Mouse (Mus musculus) midbrain, embryonic 12.5 days (tissue): Measurements from ENCODE around the gene Zdhhc21. TPM values are rescaled to one million over a fixed set of nuclear protein-coding genes. Genes with fewer than 3 reads are reported as not detected.
A peak's percentile ranks its signal among the peaks of the same experiment; 100 is the strongest.

Experiments
- ATAC-seq: fragments of 200-750 bp; cut with Nextera tagmentation; 2 replicates; pipeline ENCODE4 v1.8.0; 2017; ENCODE audit warnings: low read depth, moderate TSS enrichment, moderate library complexity; ENCODE audit not compliant: low FRiP score
- H3K27ac ChIP-seq: fragments of 300-500 bp; sonication (generic); replicated peaks from 2 replicates; pipeline ENCODE4 v1.5.1; 2016; ENCODE audit warnings: mild to moderate bottlenecking
- H3K27me3 ChIP-seq: fragments of 300-500 bp; sonication (generic); 2 replicates; pipeline ENCODE4 v1.6.1; 2016; ENCODE audit warnings: mild to moderate bottlenecking
- H3K36me3 ChIP-seq: fragments of 300-500 bp; sonication (generic); 2 replicates; pipeline ENCODE4 v1.6.1; 2016
- H3K4me1 ChIP-seq: fragments of 300-500 bp; sonication (generic); 2 replicates; pipeline ENCODE4 v1.6.1; 2016
- H3K4me2 ChIP-seq: fragments of 300-500 bp; sonication (generic); replicated peaks from 2 replicates; pipeline ENCODE4 v1.6.1; 2016; ENCODE audit warnings: mild to moderate bottlenecking, moderate library complexity
- H3K4me3 ChIP-seq: fragments of 300-500 bp; sonication (generic); 2 replicates; pipeline ENCODE4 v1.5.1; 2016; ENCODE audit warnings: mild to moderate bottlenecking
- H3K9ac ChIP-seq: fragments of 300-500 bp; sonication (generic); replicated peaks from 2 replicates; pipeline ENCODE4 v1.6.1; 2016; ENCODE audit warnings: mild to moderate bottlenecking, moderate library complexity
- H3K9me3 ChIP-seq: fragments of 300-500 bp; sonication (generic); 2 replicates; pipeline ENCODE4 v1.6.1; 2016; ENCODE audit warnings: mild to moderate bottlenecking
- WGBS: fragments of 180-500 bp; shearing (Covaris S2); methylation state at CpG from one replicate; pipeline ENCODE4 v1.1.7; 2016; 5-methylcytosine and 5-hydroxymethylcytosine counted together
- polyA plus RNA-seq: library from polyadenylated mRNA; unstranded; fragments of >200 nt; fragmentation: Nextera tagmentation; extraction: Ambion mirVana; gene quantifications from 2 replicates; pipeline ENCODE4 v1.2.1, GENCODE M21; 2016

The Zdhhc21 gene
- polyA plus RNA-seq, 1 experiment from 2014 or later: 20.5 TPM

DNA sequence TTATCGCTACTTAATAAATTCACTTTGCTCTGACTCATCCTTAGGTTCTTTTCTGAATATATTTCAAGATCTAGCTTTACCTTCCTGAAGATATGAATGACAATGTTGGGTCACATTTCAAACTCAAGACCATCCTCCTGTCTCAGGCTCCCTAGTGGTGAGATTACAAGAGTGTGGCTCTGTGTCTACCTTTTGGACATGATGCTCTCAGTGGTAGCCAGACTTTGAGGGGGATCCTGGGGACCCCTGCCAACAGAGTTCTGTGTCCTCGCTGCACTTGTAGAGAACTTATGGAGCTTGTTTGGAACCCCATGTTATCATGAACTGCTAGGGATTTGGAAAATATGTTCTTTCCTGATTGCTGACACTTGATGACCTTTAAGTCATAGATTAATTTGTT is 1.7 kb upstream of the Zdhhc21 start:
- Histone ChIP-seq H3K36me3 (no peaks in the 10 kb centered on the region), H3K4me3 (no peak overlapping the region), H3K4me2 (no peak overlapping the region), H3K9me3 (no peaks in the 10 kb centered on the region), H3K4me1 (peaks cover 13% of the 10 kb centered on the region), H3K27ac (no peak overlapping the region), H3K27me3 (no peaks in the 10 kb centered on the region), H3K9ac (no peak overlapping the region)
- WGBS: 96% methylated on average over 2 of the region's 2 CpGs
- no peak for ATAC-seq

DNA sequence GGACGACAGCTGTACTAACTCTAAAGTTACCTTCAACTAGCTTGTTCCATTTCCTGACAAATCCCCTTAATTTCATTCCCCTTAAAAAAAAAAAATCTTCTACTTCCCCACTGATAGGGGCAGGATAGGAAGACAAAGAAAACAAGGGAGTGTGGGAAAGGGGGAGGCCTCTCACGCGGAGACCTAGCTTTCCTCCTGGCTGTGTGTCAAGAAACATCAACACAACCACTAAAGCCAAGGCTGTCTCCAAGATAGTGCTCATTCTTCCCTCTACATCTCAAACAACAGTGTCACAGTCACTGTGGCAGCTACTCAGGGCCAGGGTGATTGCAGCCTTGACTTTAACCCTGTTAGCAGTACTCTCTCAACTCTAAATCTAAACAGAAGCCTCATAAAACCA is 808 bp upstream of the Zdhhc21 start:
- no peak for ATAC-seq
- Histone ChIP-seq H3K9ac (no peak overlapping the region), H3K9me3 (no peaks in the 10 kb centered on the region), H3K4me2 (no peak overlapping the region), H3K4me1 (peaks cover 13% of the 10 kb centered on the region), H3K36me3 (no peaks in the 10 kb centered on the region), H3K27me3 (no peaks in the 10 kb centered on the region), H3K4me3 (no peak overlapping the region), H3K27ac (no peak overlapping the region)
- WGBS: 53% methylated on average over 3 of the region's 3 CpGs

DNA sequence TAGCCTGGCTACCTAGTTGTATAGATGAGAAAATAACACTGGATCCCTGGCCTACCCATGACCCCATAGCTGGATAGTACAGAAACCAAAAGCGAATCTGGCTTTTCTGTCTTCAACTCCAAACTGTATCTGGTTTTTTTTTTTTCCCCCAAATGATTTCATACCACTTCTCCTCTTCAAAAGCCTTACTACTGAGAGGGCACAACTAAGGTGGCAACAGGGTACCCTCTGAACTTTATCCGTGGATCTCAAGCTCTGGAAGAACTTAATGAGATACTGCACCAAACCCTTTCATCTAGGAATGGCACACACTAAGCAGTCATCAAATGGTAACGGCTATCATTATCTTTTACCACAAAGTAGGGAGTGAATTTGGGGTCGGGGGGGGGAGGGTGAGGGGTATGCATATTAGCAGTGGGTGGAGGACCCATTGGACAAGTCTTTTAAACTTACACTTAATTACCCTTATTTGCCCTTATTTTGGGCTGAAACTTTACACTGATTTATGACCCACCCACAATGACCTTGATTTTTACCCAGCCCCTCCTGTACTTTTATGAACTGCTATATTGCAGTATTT is 1.2 kb downstream of the Zdhhc21 start:
- H3K9ac ChIP-seq: peak overlapping the region; percentile 88
- H3K9me3 ChIP-seq: no peaks in the 10 kb centered on the region
- H3K4me1 ChIP-seq: peaks cover 13% of the 10 kb centered on the region
- peak overlapping the region; percentile 88 for H3K4me3 ChIP-seq
- peak overlapping the region; percentile 84; the same call in 1 of the 2 replicates for H3K27ac ChIP-seq
- no peaks in the 10 kb centered on the region for H3K27me3 ChIP-seq
- ATAC-seq: no peak
- WGBS: 35% methylated on average over 4 of the region's 4 CpGs
- H3K4me2 ChIP-seq: peak overlapping the region; percentile 76
- no peaks in the 10 kb centered on the region for H3K36me3 ChIP-seq

DNA sequence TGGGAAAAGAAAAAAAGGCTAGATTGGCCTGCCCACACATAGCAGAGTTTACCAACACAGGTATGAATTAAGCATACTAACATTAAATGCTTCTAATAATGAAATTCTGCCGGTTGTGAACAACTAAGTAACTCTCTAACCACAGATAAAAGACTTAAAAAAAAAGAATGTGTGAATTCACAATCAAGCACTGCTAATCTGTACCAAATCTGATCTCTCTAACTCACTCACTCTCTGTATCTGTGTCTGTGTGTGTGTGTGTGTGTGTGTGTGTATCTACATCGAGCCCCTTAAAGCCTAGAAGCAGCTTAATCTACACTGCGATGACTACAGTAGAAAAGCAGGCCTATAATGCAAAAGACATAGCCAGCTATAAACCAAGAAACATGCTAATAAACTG is 2.8 kb downstream of the Zdhhc21 start:
- H3K4me2 ChIP-seq: no peak overlapping the region
- H3K9ac ChIP-seq: no peak overlapping the region
- no peak for ATAC-seq
- WGBS: 87% methylated on average over 3 of the region's 3 CpGs
- no peaks in the 10 kb centered on the region for H3K27me3 ChIP-seq
- H3K27ac ChIP-seq: no peak overlapping the region
- H3K36me3 ChIP-seq: no peaks in the 10 kb centered on the region
- no peaks in the 10 kb centered on the region for H3K9me3 ChIP-seq
- peaks cover 13% of the 10 kb centered on the region for H3K4me1 ChIP-seq
- no peak overlapping the region for H3K4me3 ChIP-seq

DNA sequence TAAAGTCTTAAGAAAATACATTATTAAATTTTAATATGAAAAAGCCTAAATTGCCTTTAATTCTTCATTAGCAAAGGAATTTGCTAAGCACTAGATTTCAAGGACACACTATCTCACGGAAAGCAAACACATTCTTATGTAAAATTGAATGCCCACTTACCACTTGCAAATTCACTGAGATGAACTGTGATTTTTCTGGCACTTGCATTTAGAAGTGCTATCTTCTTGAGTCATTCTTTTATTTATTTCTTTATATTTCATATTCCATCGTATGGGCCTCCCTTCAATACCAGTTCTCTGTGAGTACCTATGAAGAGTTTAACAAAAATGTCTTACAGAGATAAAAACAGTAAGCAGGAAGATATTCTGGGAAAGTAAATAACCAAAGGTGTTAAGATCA is 5.9 kb downstream of the Zdhhc21 start:
- H3K4me1 ChIP-seq: peaks cover 6% of the 10 kb centered on the region
- 84% methylated on average over 2 of the region's 2 CpGs for WGBS
- H3K4me2 ChIP-seq: no peak overlapping the region
- H3K9me3 ChIP-seq: no peaks in the 10 kb centered on the region
- H3K9ac ChIP-seq: no peak overlapping the region
- H3K27me3 ChIP-seq: no peaks in the 10 kb centered on the region
- no peak overlapping the region for H3K27ac ChIP-seq
- no peak for ATAC-seq
- H3K36me3 ChIP-seq: no peaks in the 10 kb centered on the region
- H3K4me3 ChIP-seq: no peak overlapping the region

DNA sequence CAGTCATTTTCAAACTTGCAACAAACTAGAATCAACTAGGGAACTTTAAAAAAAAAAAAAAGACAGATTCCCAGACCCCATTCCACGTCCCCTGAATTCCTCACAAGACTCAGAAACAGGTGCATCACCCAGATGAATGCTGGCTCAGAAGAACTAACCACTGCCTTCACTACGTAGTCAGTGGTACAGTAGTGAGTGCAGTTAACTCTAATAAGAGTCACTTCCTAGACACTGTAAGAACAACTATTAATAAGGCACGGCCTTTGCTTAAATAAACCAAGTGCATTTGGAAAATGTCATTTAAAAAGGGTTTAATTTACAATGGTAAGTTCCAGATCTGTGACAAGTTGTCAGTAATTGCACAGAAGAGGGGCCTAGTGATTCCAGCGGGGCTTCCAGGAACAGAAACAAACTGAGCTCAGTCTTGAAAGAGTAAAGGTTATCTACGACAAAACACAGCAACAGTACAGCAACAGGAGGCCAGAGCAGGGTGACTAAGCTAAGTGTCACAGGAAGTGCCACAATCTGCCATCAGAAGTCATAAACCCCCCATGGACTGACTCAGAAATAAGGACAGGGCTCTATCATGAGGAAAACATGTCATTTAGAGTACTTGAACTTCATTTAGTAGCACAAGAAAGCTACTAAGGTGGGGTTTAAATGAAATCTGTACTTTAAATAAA is 11.1 kb downstream of the Zdhhc21 start:
- no peak overlapping the region for H3K9ac ChIP-seq
- no peak overlapping the region for H3K4me2 ChIP-seq
- H3K4me1 ChIP-seq: no peaks in the 10 kb centered on the region
- H3K36me3 ChIP-seq: 0 out of 2 replicates have a peak, but pooled peaks cover 2% of the 10 kb centered on the region
- H3K27me3 ChIP-seq: no peaks in the 10 kb centered on the region
- no peak for ATAC-seq
- H3K4me3 ChIP-seq: no peak overlapping the region
- H3K9me3 ChIP-seq: no peaks in the 10 kb centered on the region
- H3K27ac ChIP-seq: no peak overlapping the region
- 55% methylated on average over 5 of the region's 5 CpGs for WGBS

DNA sequence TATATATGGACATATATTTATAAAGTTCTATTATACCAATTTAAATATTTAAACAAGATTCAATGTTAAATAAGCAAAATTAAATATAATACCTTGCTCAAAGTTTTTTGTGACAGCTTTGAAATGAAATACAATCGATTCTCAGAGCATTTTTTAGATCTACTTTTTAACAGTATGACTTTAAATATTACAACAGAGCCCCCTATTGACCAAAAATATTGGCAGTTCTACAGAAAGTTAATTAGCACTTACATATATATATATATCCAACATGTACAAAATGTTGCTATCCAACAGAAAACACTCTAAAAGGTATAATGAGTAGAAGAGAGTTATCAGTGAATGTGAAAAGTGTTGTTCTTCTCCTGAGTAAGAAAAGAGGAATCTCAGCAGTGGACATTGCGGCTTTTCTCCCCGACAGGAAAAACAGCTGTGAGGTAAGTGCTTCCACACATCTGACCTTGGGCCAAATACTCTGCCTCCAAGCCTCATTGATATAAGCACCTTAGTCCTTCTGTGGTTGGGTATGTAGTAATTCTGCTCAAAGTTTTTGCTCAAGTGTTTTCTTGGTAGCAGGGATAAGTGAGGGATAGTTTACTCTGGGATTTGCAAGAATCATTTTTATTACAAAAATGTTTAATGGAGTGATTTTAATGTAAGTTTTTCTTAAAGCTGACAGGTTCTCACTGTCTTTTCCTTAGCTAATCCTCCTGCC is 22.1 kb downstream of the Zdhhc21 start:
- 86% methylated on average over 3 of the region's 3 CpGs for WGBS
- ATAC-seq: no peak
- no peak overlapping the region for H3K4me3 ChIP-seq

DNA sequence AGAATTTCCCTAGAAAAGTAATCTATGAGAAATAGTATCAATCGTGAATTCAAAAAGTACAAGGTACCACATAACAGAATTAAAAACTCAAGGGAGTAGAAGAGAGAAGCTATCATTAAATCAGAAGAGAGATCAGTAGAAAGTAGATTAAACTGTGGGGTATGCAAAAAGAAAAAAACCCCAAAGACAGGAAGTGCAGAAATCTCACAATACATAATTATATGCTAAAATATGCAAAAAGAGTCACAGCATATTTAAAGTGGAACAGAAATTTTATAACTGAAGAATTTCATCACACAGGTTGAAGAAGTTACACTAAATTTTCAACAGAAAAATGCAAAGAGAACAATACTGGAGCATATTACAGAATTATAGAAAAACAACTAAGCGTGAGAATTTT is 28.6 kb downstream of the Zdhhc21 start:
- no peak overlapping the region for H3K27ac ChIP-seq
- no peak overlapping the region for H3K4me2 ChIP-seq
- no peak overlapping the region for H3K9ac ChIP-seq
- WGBS: 99% methylated on average over 2 of the region's 2 CpGs
- H3K4me3 ChIP-seq: no peak overlapping the region
- no peaks in the 10 kb centered on the region for H3K27me3 ChIP-seq
- peaks cover 8% of the 10 kb centered on the region for H3K36me3 ChIP-seq
- ATAC-seq: no peak
- H3K4me1 ChIP-seq: no peaks in the 10 kb centered on the region
- no peaks in the 10 kb centered on the region for H3K9me3 ChIP-seq

More for the DNA sequence above, 22.1 kb downstream of the Zdhhc21 start:
- Histone ChIP-seq H3K27me3 (no peaks in the 10 kb centered on the region), H3K4me2 (no peak overlapping the region), H3K9me3 (no peaks in the 10 kb centered on the region), H3K36me3 (peaks cover 15% of the 10 kb centered on the region), H3K4me1 (no peaks in the 10 kb centered on the region), H3K27ac (no peak overlapping the region), H3K9ac (no peak overlapping the region)

DNA sequence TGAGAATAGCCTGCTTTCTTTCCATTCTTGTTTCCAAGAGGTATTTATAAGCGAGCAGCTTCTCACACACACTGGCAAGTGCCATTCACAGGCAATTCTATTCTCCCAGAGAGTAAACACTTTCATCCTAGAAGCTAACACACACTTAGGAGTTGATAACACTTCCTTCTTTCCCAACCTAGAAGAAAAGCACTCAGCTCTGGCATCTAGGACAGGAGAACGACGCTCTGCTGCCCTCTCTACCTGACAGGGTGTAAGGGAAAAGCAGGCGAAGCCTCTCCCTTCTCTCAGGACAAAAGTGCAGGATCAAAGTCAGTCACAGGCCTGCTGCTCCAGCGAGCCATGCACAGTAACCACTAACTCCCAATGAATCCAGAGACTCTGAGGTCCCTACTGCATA is 30.3 kb downstream of the Zdhhc21 start:
- 66% methylated on average over 5 of the region's 5 CpGs for WGBS
- no peak overlapping the region for H3K9ac ChIP-seq

DNA sequence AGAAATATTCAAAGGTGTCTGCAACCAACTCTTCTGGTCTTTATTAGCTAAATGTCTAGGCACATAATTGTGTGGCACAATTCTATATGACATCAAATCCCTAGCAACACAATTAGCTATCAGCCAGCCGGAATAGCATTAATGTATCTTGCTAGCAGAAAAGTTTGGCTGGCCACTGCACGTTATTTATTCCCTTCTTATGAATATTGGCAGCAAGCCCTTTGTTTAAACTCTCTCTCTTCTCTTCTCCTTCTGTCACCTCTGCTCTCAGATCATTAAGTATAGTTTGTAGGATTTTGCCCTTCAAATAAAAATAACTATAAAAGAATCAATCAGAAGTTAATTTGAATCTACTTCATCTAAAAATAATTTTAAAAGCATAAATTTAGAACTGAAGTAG is 32.8 kb downstream of the Zdhhc21 start:
- Histone ChIP-seq H3K36me3 (peaks cover 4% of the 10 kb centered on the region), H3K9ac (no peak overlapping the region), H3K27me3 (no peaks in the 10 kb centered on the region), H3K4me1 (no peaks in the 10 kb centered on the region), H3K4me2 (no peak overlapping the region), H3K9me3 (no peaks in the 10 kb centered on the region), H3K27ac (no peak overlapping the region), H3K4me3 (no peak overlapping the region)
- ATAC-seq: no peak
- WGBS: 86% methylated on average over 2 of the region's 2 CpGs

More for the DNA sequence above, 30.3 kb downstream of the Zdhhc21 start:
- H3K27ac ChIP-seq: no peak overlapping the region
- H3K9me3 ChIP-seq: no peaks in the 10 kb centered on the region
- H3K4me1 ChIP-seq: no peaks in the 10 kb centered on the region
- no peak overlapping the region for H3K4me2 ChIP-seq
- no peak for ATAC-seq
- no peak overlapping the region for H3K4me3 ChIP-seq
- H3K27me3 ChIP-seq: no peaks in the 10 kb centered on the region
- peaks cover 4% of the 10 kb centered on the region for H3K36me3 ChIP-seq

DNA sequence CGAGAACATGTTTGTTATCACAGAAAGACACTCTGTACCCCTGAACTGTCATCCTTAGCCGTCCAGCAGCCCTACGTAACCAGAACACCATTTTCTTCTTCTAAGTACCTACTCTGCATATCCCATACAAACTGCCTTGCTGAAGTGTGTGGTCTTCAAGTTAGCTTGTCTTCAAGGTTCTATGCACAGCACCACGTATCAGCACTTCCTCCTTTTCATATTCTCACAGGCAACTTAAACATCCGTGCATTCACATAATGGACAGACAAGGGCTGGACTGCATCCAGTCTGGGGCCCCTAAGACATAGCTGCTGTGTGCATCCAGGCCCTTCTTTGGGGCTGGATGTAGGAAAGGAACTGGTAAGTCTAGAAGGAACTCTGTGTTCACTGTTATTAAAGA is 41.9 kb downstream of the Zdhhc21 start:
- Histone ChIP-seq H3K9ac (no peak overlapping the region), H3K27me3 (no peaks in the 10 kb centered on the region), H3K4me3 (no peak overlapping the region), H3K4me2 (no peak overlapping the region), H3K9me3 (no peaks in the 10 kb centered on the region), H3K4me1 (0 out of 2 replicates have a peak, but pooled peaks cover 4% of the 10 kb centered on the region), H3K36me3 (no peaks in the 10 kb centered on the region), H3K27ac (no peak overlapping the region)
- 90% methylated on average over 5 of the region's 5 CpGs for WGBS
- ATAC-seq: no peak

DNA sequence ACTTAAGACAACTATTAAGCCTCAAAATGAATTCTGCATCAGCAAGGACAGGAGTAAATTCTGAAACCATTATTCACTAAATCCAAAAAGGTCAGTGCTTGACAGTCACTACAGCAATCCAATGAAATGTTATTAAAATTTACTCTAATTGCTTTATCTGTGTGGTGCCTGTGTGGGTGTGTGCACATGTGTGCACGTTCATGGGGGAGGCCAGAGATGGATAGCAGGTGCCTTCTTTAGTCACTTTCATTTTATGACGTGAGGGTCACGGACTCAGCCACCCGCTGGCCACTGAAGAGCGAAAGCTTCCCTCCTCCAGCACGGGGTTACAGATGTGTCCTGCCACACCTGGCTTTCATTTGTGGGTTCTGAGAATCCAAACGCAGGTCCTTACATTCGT is 43.4 kb downstream of the Zdhhc21 start:
- no peaks in the 10 kb centered on the region for H3K27me3 ChIP-seq
- no peaks in the 10 kb centered on the region for H3K36me3 ChIP-seq
- 0 out of 2 replicates have a peak, but pooled peaks cover 4% of the 10 kb centered on the region for H3K4me1 ChIP-seq
- no peak overlapping the region for H3K9ac ChIP-seq
- H3K27ac ChIP-seq: no peak overlapping the region
- no peak for ATAC-seq
- 81% methylated on average over 8 of the region's 8 CpGs for WGBS
- no peaks in the 10 kb centered on the region for H3K9me3 ChIP-seq
- H3K4me2 ChIP-seq: no peak overlapping the region
- H3K4me3 ChIP-seq: no peak overlapping the region
